22 mouse cellular contexts compared by ENCODE assay signal in the genomic region with DNA sequence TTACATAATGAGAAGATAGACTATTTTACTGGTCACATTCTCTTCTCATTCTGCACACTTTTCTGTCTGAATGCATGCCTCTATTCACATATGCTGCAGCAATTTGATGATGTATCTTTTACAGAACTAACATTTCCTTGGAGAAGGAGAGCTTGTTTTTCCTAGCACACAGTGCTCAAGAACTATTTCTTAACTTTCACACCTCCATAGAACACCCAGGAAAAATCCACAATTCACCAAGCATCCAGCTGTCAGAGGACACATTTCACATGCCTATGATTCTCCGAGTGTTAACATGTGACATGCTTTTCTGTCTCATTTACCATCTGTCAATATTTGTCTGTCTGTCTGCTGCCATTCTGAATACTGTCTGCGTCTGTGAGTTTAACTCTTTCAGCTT. TPM values are rescaled to one million over a fixed set of nuclear protein-coding genes. Genes with fewer than 3 reads are reported as not detected.
"Had no signal": no experiment of that assay in that cellular context is flagged by ENCODE, and none has a peak within 500 bp of the region (broad histone marks: within the 10 kb centered on the region; RNA-seq: fewer than 3 reads in every experiment).

No protein-coding gene starts in this region.

- H3K36me3 ChIP-seq: kidney, embryonic 15.5 days; limb, embryonic 13.5 days; liver, embryonic 12.5 days; liver, embryonic 15.5 days; lung, embryonic 15.5 days; midbrain, embryonic 10.5 days; midbrain, embryonic 13.5 days; neural tube, embryonic 13.5 days had no signal

- H3K27ac ChIP-seq: kidney, embryonic 15.5 days; limb, embryonic 13.5 days; liver, embryonic 12.5 days; liver, embryonic 15.5 days; lung, embryonic 15.5 days; macrophage; midbrain, embryonic 10.5 days; midbrain, embryonic 13.5 days; neural tube, embryonic 13.5 days; stomach, postnatal 0 days had no signal

- H3K4me1 ChIP-seq: limb, embryonic 13.5 days; liver, embryonic 12.5 days; liver, embryonic 15.5 days; lung, embryonic 15.5 days; midbrain, embryonic 10.5 days; midbrain, embryonic 13.5 days; neural tube, embryonic 13.5 days had no signal

- H3K27me3 ChIP-seq: kidney, embryonic 15.5 days; limb, embryonic 13.5 days; liver, embryonic 12.5 days; liver, embryonic 15.5 days; lung, embryonic 15.5 days; midbrain, embryonic 13.5 days; neural tube, embryonic 13.5 days had no signal

- H3K4me3 ChIP-seq: kidney, embryonic 15.5 days; limb, embryonic 13.5 days; liver, embryonic 12.5 days; liver, embryonic 15.5 days; lung, embryonic 15.5 days; midbrain, embryonic 10.5 days; midbrain, embryonic 13.5 days; myocyte; neural tube, embryonic 13.5 days had no signal

- H3K9me3 ChIP-seq: kidney, embryonic 15.5 days; limb, embryonic 13.5 days; liver, embryonic 12.5 days; liver, embryonic 15.5 days; lung, embryonic 15.5 days; midbrain, embryonic 10.5 days; midbrain, embryonic 13.5 days; neural tube, embryonic 13.5 days had no signal

- H3K4me2 ChIP-seq: kidney, embryonic 15.5 days; limb, embryonic 13.5 days; liver, embryonic 12.5 days; liver, embryonic 15.5 days; lung, embryonic 15.5 days; midbrain, embryonic 13.5 days; neural tube, embryonic 13.5 days had no signal

- H3K9ac ChIP-seq: kidney, embryonic 15.5 days; limb, embryonic 13.5 days; liver, embryonic 12.5 days; liver, embryonic 15.5 days; lung, embryonic 15.5 days; midbrain, embryonic 13.5 days; neural tube, embryonic 13.5 days had no signal

- DNase-seq: kidney, adult 11 months; kidney, adult 8-10 months; kidney, postnatal 10 days; kidney, postnatal 36 days; left cerebral cortex, postnatal 4 days; liver; lung, adult 18-20 months; retina, postnatal 1 day; right cerebral cortex, postnatal 4 days; thymus, postnatal 25 days had no signal

- ATAC-seq: liver, embryonic 12.5 days; midbrain, embryonic 13.5 days; midbrain, embryonic 16.5 days had no signal

RNA-seq across cellular contexts. Expression of gene Prss12, which starts 21.1 kb away (rescaled TPM):
- polyA plus RNA-seq: macrophage had no signal
